In the genomic region with DNA sequence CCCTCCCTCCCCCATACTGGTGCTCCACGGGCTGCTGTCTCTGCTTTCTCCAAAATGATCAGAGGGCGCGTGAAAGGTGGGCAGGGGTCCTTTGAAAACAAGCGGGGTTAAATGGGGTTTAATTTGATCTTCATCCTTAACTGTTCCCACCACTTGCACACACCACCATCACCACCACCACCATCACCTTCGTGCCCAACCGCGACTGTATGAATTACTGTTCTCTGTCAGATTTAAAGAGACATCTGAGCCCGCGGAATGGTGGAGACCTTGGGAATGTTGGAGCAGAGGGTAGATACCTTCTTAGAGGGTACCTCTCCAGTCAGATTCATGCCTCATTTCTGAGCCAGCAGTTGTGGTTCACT, we compare ENCODE assay signal across 9 mouse cellular contexts. TPM values are rescaled to one million over a fixed set of nuclear protein-coding genes. Genes with fewer than 3 reads are reported as not detected.
A peak's percentile ranks its signal among the peaks of the same experiment; 100 is the strongest.
DNase-seq lines count a peak whose midpoint lies in the region; ATAC-seq and TF ChIP-seq lines count a peak whose summit lies in the region.
"Had no signal": no experiment of that assay in that cellular context is flagged by ENCODE, and none has a peak within 500 bp of the region (broad histone marks: within the 10 kb centered on the region; RNA-seq: fewer than 3 reads in every experiment).

No protein-coding gene starts in this region.

- no peak for TF ChIP-seq EP300 in heart, postnatal 0 days (IDR thresholded peaks at IDR 0.05; ENCODE audit: low read depth)

- no peak for ATAC-seq in heart, postnatal 0 days (ENCODE audit: insufficient read depth, low read depth)
- peak; percentile 18; the same call in 1 of the 2 replicates for ATAC-seq in forebrain, embryonic 14.5 days
- ATAC-seq in liver, embryonic 15.5 days (ENCODE audit: insufficient read depth) = no peak
- ATAC-seq in cerebellum, adult (ENCODE audit: insufficient number of reproducible peaks, low FRiP score, low TSS enrichment) = no peak; the same call in 1 of the 2 replicates
- ATAC-seq: Patski had no signal

- no peak overlapping the region; the same call in 1 of the 2 replicates for H3K9ac ChIP-seq in heart, postnatal 0 days (replicated peaks; ENCODE audit: low read depth, low read length)
- peak overlapping the region; percentile 68 for H3K9ac ChIP-seq in forebrain, embryonic 14.5 days (ENCODE audit: low read length)
- H3K9ac ChIP-seq in liver, embryonic 15.5 days = no peak overlapping the region

- peak overlapping the region; percentile 56 for H3K4me3 ChIP-seq in heart, postnatal 0 days (ENCODE audit: low read depth, low read length)
- peak overlapping the region; percentile 53 for H3K4me3 ChIP-seq in forebrain, embryonic 14.5 days (ENCODE audit: low read depth, low read length)
- H3K4me3 ChIP-seq in liver, embryonic 15.5 days (replicated peaks) = peak overlapping the region; percentile 44

- DNase-seq in heart, postnatal 0 days (ENCODE audit: low spot score) = no peak
- DNase-seq in heart, adult 9 months (ENCODE audit: low spot score in 2 of 2) = no peak
- peak; percentile 31 for DNase-seq in brain, adult 2 months (ENCODE audit: low read depth, low spot score)
- peak; percentile 8 for DNase-seq in forebrain, embryonic 14.5 days (ENCODE audit: low spot score)
- no peak for DNase-seq in thymus, adult 18-20 months
- no peak for DNase-seq in testis, postnatal 14 days (ENCODE audit: low spot score)

- H3K4me2 ChIP-seq in heart, postnatal 0 days (ENCODE audit: low read depth, low read length) = peak overlapping the region; percentile 93
- H3K4me2 ChIP-seq in forebrain, embryonic 14.5 days (ENCODE audit: low read length) = peak overlapping the region; percentile 79
- peak overlapping the region; percentile 66 for H3K4me2 ChIP-seq in liver, embryonic 15.5 days

- H3K27me3 ChIP-seq in heart, postnatal 0 days (ENCODE audit: control insufficient read depth, insufficient read depth, low read length) = 0 out of 2 replicates have a peak, but pooled peaks cover 7% of the 10 kb centered on the region
- no peaks in the 10 kb centered on the region for H3K27me3 ChIP-seq in forebrain, embryonic 14.5 days (replicated peaks; ENCODE audit: control insufficient read depth, insufficient read depth, low read length)
- peaks cover 41% of the 10 kb centered on the region for H3K27me3 ChIP-seq in liver, embryonic 15.5 days

- TF ChIP-seq CTCF in heart, postnatal 0 days (IDR thresholded peaks at IDR 0.05; ENCODE audit: low read depth) = no peak

- no peak overlapping the region for H3K27ac ChIP-seq in heart, postnatal 0 days (ENCODE audit: low read depth)
- H3K27ac ChIP-seq in forebrain, embryonic 14.5 days (ENCODE audit: low read depth, low read length) = no peak overlapping the region
- no peak overlapping the region for H3K27ac ChIP-seq in liver, embryonic 15.5 days (replicated peaks)

- WGBS in heart, postnatal 0 days = 13% methylated on average over 9 of the region's 9 CpGs
- 7% methylated on average over 9 of the region's 9 CpGs for WGBS in forebrain, embryonic 14.5 days
- 13% methylated on average over 9 of the region's 9 CpGs for WGBS in liver, embryonic 15.5 days (ENCODE audit: insufficient replicate concordance)

- H3K36me3 ChIP-seq in heart, postnatal 0 days (replicated peaks; ENCODE audit: control insufficient read depth, insufficient read depth, low read length) = no peaks in the 10 kb centered on the region
- H3K36me3 ChIP-seq in forebrain, embryonic 14.5 days (ENCODE audit: control insufficient read depth, insufficient read depth, low read length) = no peaks in the 10 kb centered on the region
- H3K36me3 ChIP-seq in liver, embryonic 15.5 days (replicated peaks) = no peaks in the 10 kb centered on the region

- 0 out of 2 replicates have a peak, but pooled peaks cover 6% of the 10 kb centered on the region for H3K9me3 ChIP-seq in heart, postnatal 0 days (replicated peaks; ENCODE audit: control insufficient read depth, low read length)
- no peaks in the 10 kb centered on the region for H3K9me3 ChIP-seq in forebrain, embryonic 14.5 days (replicated peaks; ENCODE audit: control insufficient read depth, low read length)
- no peaks in the 10 kb centered on the region for H3K9me3 ChIP-seq in liver, embryonic 15.5 days (replicated peaks)

- H3K4me1 ChIP-seq in heart, postnatal 0 days (ENCODE audit: control insufficient read depth, insufficient read depth) = peaks cover 4% of the 10 kb centered on the region; the same call in 1 of the 2 replicates
- no peaks in the 10 kb centered on the region; the same call in 1 of the 2 replicates for H3K4me1 ChIP-seq in forebrain, embryonic 14.5 days (ENCODE audit: control insufficient read depth, insufficient read depth, low read length)
- no peaks in the 10 kb centered on the region for H3K4me1 ChIP-seq in liver, embryonic 15.5 days (replicated peaks)

RNA-seq across cellular contexts. Expression of gene Slc1a1, which starts 0.6 kb away (rescaled TPM):
- 9.7 and 14.1 TPM in 2 replicates for total RNA-seq in heart, postnatal 0 days (2014; rRNA removed; ENCODE audit: low replicate concordance)
- polyA plus RNA-seq in heart, postnatal 0 days (2015; fragmentation: Nextera tagmentation; extraction: Ambion mirVana) = 2.3 and 3.7 TPM in 2 replicates
- polyA plus RNA-seq in forebrain, embryonic 14.5 days (2014; fragmentation: Nextera tagmentation; extraction: Ambion mirVana) = 9.3 and 13.6 TPM in 2 replicates
- polyA plus RNA-seq in liver, embryonic 15.5 days (2015; fragmentation: Nextera tagmentation; extraction: Ambion mirVana) = 0.07 and 0.08 TPM in 2 replicates

Comparison
In these comparisons a context has a peak if more than half of its experiments do, and no peak if none do; other contexts are left out.
1. DNase-seq: peak in brain, adult 2 months (single experiment) and forebrain, embryonic 14.5 days (single experiment); none in heart, postnatal 0 days (single experiment), heart, adult 9 months (0 of 2), thymus, adult 18-20 months (0 of 2) and testis, postnatal 14 days (single experiment).
2. Peak in every context shown above with its lines, with median percentiles within 50 percentile points of each other: H3K4me2 ChIP-seq and H3K4me3 ChIP-seq.